Mouse (Mus musculus) bone marrow macrophage, adult 2 months (primary cell): ENCODE measurements at regions not wholly inside any gene's neighbourhood (a gene's known extent, or its start where the extent isn't known, plus 50 kb on each side); places are given as distances from the start of the nearest gene placed in this dataset.

ENCODE experiments used
- CTCF ChIP-seq: IDR thresholded peaks from 2 replicates; pipeline ENCODE4 v1.5.1; 2012; ENCODE audit warnings: low read depth, mild to moderate bottlenecking, low read length, moderate library complexity
- POLR2A ChIP-seq: IDR thresholded peaks from 2 replicates; pipeline ENCODE4 v1.6.1; 2012; ENCODE audit warnings: mild to moderate bottlenecking, low read depth, low read length, borderline replicate concordance

- no peak for TF ChIP-seq CTCF
- TF ChIP-seq POLR2A = no peak
Measured at GRCm38 (mm10) chr5:101218082-101218481, 372.6 kb downstream of the Gpat3 start.
